Mouse (Mus musculus) olfactory bulb, adult 2 months (tissue): ENCODE measurements around the gene Atg5.

ENCODE experiments used
- CTCF ChIP-seq: fragments of 200-500 bp; IDR thresholded peaks from 2 replicates; pipeline ENCODE4 v1.5.1; 2012; ENCODE audit warnings: low read depth, mild to moderate bottlenecking, low read length, moderate library complexity; ENCODE audit not compliant: insufficient read depth
- POLR2A ChIP-seq: fragments of 200-500 bp; IDR thresholded peaks from 2 replicates; pipeline ENCODE4 v1.6.1; 2012; ENCODE audit warnings: mild to moderate bottlenecking, low read depth, low read length, moderate library complexity; ENCODE audit not compliant: insufficient read depth

- TF ChIP-seq CTCF, result no peak
- no peak for TF ChIP-seq POLR2A
These were observed 72.8 kb downstream of the Atg5 start for GRCm38 (mm10) chr10:44340928-44341327.
